Mouse (Mus musculus) neural tube, embryonic 14.5 days (tissue): ENCODE data around the gene Fndc11. TPM values are rescaled to one million over a fixed set of nuclear protein-coding genes. Genes with fewer than 3 reads are reported as not detected.
"Not testable (repeated sequence)": the region's sequence is repeated elsewhere in the genome, so short reads cannot be mapped to it uniquely, and the experiment has no call there.

Experiments used
- ATAC-seq: fragments of 200-750 bp; cut with Nextera tagmentation; 2 replicates; pipeline ENCODE4 v1.8.0; 2017; ENCODE audit warnings: low read depth, mild to moderate bottlenecking, moderate TSS enrichment, moderate library complexity
- H3K27ac ChIP-seq: fragments of 300-500 bp; sonication (generic); 2 replicates; pipeline ENCODE4 v1.5.1; 2014; ENCODE audit warnings: low read depth, mild to moderate bottlenecking, control low read depth, low read length, moderate library complexity, mixed read lengths
- H3K27me3 ChIP-seq: fragments of 300-500 bp; sonication (generic); 2 replicates; pipeline ENCODE4 v1.6.1; 2014; ENCODE audit warnings: low read length; ENCODE audit not compliant: control insufficient read depth, insufficient read depth
- H3K36me3 ChIP-seq: fragments of 300-500 bp; sonication (generic); 2 replicates; pipeline ENCODE4 v1.6.1; 2014; ENCODE audit warnings: low read length, mixed read lengths; ENCODE audit not compliant: control insufficient read depth, insufficient read depth
- H3K4me1 ChIP-seq: fragments of 300-500 bp; sonication (generic); 2 replicates; pipeline ENCODE4 v1.6.1; 2014; ENCODE audit warnings: low read length; ENCODE audit not compliant: control insufficient read depth, insufficient read depth
- H3K4me2 ChIP-seq: fragments of 300-500 bp; sonication (generic); 2 replicates; pipeline ENCODE4 v1.6.1; 2014; ENCODE audit warnings: mild to moderate bottlenecking, low read depth, low read length, control low read depth
- H3K4me3 ChIP-seq: fragments of 300-500 bp; sonication (generic); 2 replicates; pipeline ENCODE4 v1.5.1; 2014; ENCODE audit warnings: low read depth, low read length, control low read depth, mixed read lengths
- H3K9ac ChIP-seq: fragments of 300-500 bp; sonication (generic); replicated peaks from 2 replicates; pipeline ENCODE4 v1.6.1; 2014; ENCODE audit warnings: low read depth, mild to moderate bottlenecking, control low read depth, low read length, mixed read lengths
- H3K9me3 ChIP-seq: fragments of 300-500 bp; sonication (generic); 2 replicates; pipeline ENCODE4 v1.6.1; 2016; ENCODE audit warnings: low read length; ENCODE audit not compliant: control insufficient read depth
- WGBS: fragments of 180-500 bp; shearing (Covaris S2); extraction: QIAGEN DNeasy Blood & Tissue Kit; methylation state at CpG from one replicate; pipeline ENCODE4 v1.1.7; 2014; 5-methylcytosine and 5-hydroxymethylcytosine counted together
- polyA plus RNA-seq: library from polyadenylated mRNA; unstranded; fragments of >200 nt; fragmentation: Nextera tagmentation; extraction: Ambion mirVana; gene quantifications from 2 replicates; pipeline ENCODE4 v1.2.1, GENCODE M21; 2014

Gene Fndc11
- polyA plus RNA-seq, 1 experiment from 2014 or later, result not detected

DNA sequence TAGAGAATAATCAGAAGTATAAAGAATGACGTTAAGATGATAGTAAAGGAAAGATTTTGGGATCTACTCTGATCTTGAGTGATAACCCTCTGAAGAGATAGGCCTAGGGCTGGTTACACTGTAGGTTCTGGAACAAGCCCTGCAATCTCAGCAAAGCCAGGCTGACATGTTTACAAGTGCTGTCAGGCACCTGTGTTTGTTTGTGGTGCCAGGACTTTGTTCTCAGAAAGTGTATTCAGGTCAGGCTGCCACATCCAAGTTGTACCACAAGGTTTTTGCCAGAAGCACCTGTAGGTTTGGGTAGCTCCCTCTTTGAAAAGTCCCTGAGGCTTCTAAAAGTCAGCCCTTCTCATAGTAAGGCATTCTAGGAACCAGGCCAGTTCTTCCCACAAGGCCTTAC lies 30.5 kb upstream of the Fndc11 start:
- 97% methylated on average over 1 of the region's 1 CpGs for WGBS
- Histone ChIP-seq H3K27me3 (no peaks in the 10 kb centered on the region), H3K9me3 (no peaks in the 10 kb centered on the region), H3K4me1 (peaks cover 4% of the 10 kb centered on the region; the same call in 1 of the 2 replicates), H3K4me3 (no peak overlapping the region), H3K36me3 (0 out of 2 replicates have a peak, but pooled peaks cover 6% of the 10 kb centered on the region), H3K9ac (no peak overlapping the region), H3K27ac (no peak overlapping the region), H3K4me2 (no peak overlapping the region)
- no peak for ATAC-seq

DNA sequence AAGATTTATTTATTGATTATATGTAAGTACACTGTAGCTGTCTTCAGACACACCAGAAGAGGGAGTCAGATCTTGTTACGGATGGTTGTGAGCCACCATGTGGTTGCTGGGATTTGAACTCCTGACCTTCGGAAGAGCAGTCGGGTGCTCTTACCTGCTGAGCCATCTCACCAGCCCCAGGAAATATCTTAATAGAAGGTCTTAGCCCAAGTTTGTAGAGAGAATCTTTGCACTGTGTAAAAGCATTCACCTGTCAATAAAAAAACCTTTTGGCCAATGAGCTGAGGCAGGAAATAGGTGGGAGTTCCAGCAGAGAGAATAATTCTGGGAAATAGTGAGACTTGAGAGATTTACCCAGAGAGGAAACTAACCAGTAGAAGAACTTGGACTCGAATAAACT lies 28.4 kb upstream of the Fndc11 start:
- 86% methylated on average over 4 of the region's 4 CpGs for WGBS
- not testable (repeated sequence) for ATAC-seq

DNA sequence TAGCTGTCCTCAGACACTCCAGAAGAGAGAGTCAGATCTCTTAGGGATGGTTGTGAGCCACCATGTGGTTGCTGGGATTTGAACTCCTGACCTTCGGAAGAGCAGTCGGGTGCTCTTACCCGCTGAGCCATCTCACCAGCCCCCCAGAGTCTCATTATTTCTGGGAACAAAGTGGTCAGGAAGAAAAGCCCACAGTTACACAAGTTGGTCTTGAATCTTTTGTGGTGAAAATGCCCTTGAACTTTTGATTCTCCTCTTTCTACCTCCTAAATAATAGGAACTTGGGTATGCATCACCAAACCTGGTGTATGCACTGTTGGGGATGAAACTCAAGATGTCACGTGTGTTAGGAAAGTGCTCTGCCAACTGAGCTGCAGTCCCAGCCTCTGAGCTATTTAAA lies 27.9 kb upstream of the Fndc11 start:
- Histone ChIP-seq H3K9ac (no peak overlapping the region), H3K27me3 (no peaks in the 10 kb centered on the region), H3K36me3 (0 out of 2 replicates have a peak, but pooled peaks cover 6% of the 10 kb centered on the region), H3K9me3 (no peaks in the 10 kb centered on the region), H3K4me3 (no peak overlapping the region), H3K27ac (no peak overlapping the region), H3K4me1 (peaks cover 4% of the 10 kb centered on the region; the same call in 1 of the 2 replicates), H3K4me2 (no peak overlapping the region)
- WGBS, result 48% methylated on average over 4 of the region's 4 CpGs
- ATAC-seq, result no peak

More for the DNA sequence above, 28.4 kb upstream of the Fndc11 start:
- H3K36me3 ChIP-seq, H3K27me3 ChIP-seq, H3K9me3 ChIP-seq, H3K4me1 ChIP-seq, H3K4me2 ChIP-seq, H3K4me3 ChIP-seq, H3K27ac ChIP-seq, H3K9ac ChIP-seq: not testable (repeated sequence)

DNA sequence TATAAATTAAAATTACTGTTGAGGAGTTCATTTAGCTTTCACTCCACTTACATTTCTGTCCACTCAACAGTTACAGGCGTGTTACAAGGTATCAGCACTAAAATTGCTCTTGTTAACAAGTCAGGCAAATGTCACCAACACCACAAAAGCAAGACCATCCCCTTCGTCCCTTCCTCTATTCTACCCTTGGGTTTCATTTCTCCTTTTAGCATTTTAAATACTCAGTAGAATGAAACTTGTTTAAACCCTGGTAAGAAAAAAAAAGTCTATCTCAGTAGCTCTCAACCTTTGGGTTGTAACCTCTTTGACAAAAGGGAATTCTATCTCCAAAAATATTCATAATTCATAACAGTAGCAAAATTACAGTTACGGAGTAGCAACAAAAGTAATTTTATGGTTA lies 26.8 kb upstream of the Fndc11 start:
- peaks cover 4% of the 10 kb centered on the region; the same call in 1 of the 2 replicates for H3K4me1 ChIP-seq
- no peak overlapping the region for H3K4me3 ChIP-seq
- 0 out of 2 replicates have a peak, but pooled peaks cover 6% of the 10 kb centered on the region for H3K36me3 ChIP-seq
- no peak overlapping the region for H3K27ac ChIP-seq
- no peaks in the 10 kb centered on the region for H3K27me3 ChIP-seq
- H3K4me2 ChIP-seq, result no peak overlapping the region
- H3K9ac ChIP-seq, result no peak overlapping the region
- 80% methylated on average over 3 of the region's 3 CpGs for WGBS
- H3K9me3 ChIP-seq, result no peaks in the 10 kb centered on the region
- no peak for ATAC-seq

DNA sequence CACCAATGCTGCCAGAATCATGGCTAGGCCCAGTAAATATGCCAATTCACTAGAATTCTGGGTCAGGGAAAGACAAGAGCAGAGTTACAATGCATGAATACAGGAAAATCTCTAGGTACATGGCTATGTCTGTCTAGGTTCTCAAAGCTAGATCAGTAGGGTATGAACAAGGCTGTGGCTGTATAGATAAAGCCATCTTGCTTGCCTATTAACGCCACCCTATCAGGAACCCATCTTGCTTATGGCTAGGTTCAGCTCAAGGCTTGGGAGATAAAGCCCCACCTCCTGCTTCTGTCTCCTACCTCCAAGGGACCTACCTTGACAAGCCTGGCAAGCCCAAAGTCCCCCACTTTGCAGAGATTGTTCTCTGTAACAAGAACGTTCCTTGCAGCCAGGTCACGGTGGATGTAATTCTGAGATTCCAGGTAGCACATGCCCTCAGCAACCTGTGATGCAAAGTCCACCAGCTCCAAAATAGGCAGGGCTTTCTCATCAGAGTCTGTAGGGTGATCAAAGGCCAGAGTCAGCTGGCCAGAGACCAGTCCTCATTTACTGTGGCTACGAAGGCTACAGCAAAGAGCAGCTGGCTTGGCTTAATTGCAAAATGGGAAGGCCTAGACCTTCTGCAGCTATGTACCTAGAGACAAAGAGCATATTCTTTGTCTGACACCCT lies 23.0 kb upstream of the Fndc11 start:
- no peaks in the 10 kb centered on the region for H3K9me3 ChIP-seq
- H3K9ac ChIP-seq, result no peak overlapping the region
- no peak overlapping the region for H3K4me3 ChIP-seq
- H3K36me3 ChIP-seq, result no peaks in the 10 kb centered on the region
- no peaks in the 10 kb centered on the region for H3K4me1 ChIP-seq
- no peaks in the 10 kb centered on the region for H3K27me3 ChIP-seq
- H3K27ac ChIP-seq, result no peak overlapping the region
- WGBS, result 91% methylated on average over 4 of the region's 4 CpGs
- ATAC-seq, result no peak
- no peak overlapping the region for H3K4me2 ChIP-seq

DNA sequence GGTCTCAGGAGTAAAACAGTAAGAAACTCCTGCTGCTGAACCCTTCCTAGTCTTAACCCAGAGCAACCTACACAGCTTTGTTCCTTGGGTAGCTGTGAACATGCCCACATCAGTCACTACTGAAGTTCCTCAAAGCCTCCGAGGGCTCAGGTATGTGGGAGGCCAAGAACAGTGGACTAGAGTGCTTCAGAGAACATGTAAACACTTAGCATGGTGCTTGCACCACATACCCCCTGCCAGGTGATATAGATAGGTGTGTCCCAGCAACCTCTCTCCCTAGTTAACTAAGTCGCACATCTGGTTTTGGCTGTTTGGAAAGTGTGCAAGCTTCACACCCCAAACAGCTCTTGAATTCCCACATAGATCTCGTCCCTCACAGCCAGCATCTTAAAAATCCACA lies 18.2 kb upstream of the Fndc11 start:
- ATAC-seq, result no peak
- Histone ChIP-seq H3K27me3 (no peaks in the 10 kb centered on the region), H3K4me2 (no peak overlapping the region), H3K4me3 (no peak overlapping the region), H3K9me3 (no peaks in the 10 kb centered on the region), H3K9ac (no peak overlapping the region), H3K27ac (no peak overlapping the region), H3K4me1 (no peaks in the 10 kb centered on the region), H3K36me3 (no peaks in the 10 kb centered on the region)
- WGBS, result 79% methylated on average over 3 of the region's 3 CpGs

DNA sequence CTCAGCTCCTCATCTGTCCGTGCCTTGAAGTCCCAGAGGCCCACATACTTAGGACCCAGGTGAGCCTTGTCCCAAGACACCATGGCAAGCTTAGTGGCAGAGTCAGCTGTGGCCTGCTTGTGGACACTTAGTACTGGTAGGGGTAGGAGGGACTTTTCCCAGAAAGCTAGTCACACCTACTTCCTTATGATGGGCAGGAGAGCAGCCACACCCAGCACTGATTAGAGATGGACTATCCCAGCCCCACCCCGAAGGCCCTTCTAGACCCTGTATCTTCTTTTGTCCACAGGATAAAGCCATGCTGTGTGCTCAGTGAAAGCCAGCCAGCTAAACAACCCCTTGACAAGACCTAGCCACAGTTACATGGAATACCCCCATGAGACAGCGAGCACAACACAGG lies 17.4 kb upstream of the Fndc11 start, which contains the start of gene Ptk6:
Gene Ptk6 (minus strand): TSS at position 368 of the 400 bp plus-strand sequence.
- Histone ChIP-seq H3K4me3 (no peak within 1 kb of the TSS), H3K9ac (no peak within 1 kb of the TSS), H3K36me3 (no peaks in the 10 kb centered on the region), H3K27me3 (no peaks in the 10 kb centered on the region), H3K4me2 (no peak within 1 kb of the TSS), H3K9me3 (no peaks in the 10 kb centered on the region), H3K4me1 (no peaks in the 10 kb centered on the region), H3K27ac (no peak within 1 kb of the TSS)
- WGBS, result 82% methylated on average over 3 of the region's 3 CpGs
- ATAC-seq, result no peak

DNA sequence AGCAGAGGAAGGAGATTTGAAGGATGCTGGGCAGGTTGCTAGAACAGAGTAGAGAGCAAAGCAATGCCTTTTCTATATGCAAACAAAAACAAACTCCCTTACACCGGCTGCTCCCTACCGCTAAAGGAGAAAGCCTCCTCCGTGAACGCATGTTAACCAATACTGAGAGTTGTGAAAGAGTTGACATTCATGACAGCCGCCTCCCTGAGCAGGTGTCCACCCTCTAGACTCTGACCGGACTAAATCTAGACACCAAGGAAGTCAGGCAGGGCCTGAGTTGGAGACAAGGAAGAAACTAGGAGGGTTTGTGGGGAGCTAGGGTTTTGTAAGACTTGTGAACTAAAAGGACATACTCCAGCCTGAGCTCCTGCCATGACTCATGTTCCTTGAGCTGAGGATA lies 16.9 kb upstream of the Fndc11 start:
- no peak overlapping the region for H3K9ac ChIP-seq
- no peak overlapping the region for H3K4me3 ChIP-seq
- no peak for ATAC-seq
- no peaks in the 10 kb centered on the region for H3K27me3 ChIP-seq
- no peaks in the 10 kb centered on the region for H3K36me3 ChIP-seq
- H3K4me1 ChIP-seq, result no peaks in the 10 kb centered on the region
- WGBS, result 77% methylated on average over 6 of the region's 6 CpGs
- no peaks in the 10 kb centered on the region for H3K9me3 ChIP-seq
- no peak overlapping the region for H3K4me2 ChIP-seq
- H3K27ac ChIP-seq, result no peak overlapping the region

DNA sequence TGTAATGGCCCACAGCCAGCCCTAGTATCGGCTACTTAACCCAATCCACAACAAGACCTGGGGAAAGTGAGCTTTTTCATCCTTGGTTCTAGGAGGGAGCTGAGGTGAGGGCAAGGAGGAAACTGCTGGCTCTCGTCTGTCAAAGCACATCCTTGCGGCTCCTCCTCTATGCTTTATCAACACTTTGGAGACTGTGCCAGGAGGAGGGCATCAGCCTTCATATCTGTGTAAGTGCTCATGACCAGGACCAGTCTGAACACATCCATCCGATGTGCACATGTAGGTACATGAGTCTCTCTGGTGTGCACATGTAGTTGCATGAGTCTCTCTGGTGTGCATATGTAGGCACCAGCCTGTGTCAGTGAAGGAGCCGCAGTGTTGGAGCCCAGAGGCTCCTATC lies 14.1 kb upstream of the Fndc11 start:
- WGBS, result 88% methylated on average over 5 of the region's 5 CpGs
- Histone ChIP-seq H3K9me3 (no peaks in the 10 kb centered on the region), H3K4me2 (no peak overlapping the region), H3K9ac (no peak overlapping the region), H3K27me3 (no peaks in the 10 kb centered on the region), H3K27ac (no peak overlapping the region), H3K36me3 (no peaks in the 10 kb centered on the region), H3K4me3 (no peak overlapping the region), H3K4me1 (no peaks in the 10 kb centered on the region)
- no peak for ATAC-seq
